Mouse (Mus musculus): ENCODE data around the gene Spink4. TPM values are rescaled to one million over a fixed set of nuclear protein-coding genes. Genes with fewer than 3 reads are reported as not detected.

The Spink4 gene
- polyA plus RNA-seq, 1 experiment from 2014 or later: not detected

DNA sequence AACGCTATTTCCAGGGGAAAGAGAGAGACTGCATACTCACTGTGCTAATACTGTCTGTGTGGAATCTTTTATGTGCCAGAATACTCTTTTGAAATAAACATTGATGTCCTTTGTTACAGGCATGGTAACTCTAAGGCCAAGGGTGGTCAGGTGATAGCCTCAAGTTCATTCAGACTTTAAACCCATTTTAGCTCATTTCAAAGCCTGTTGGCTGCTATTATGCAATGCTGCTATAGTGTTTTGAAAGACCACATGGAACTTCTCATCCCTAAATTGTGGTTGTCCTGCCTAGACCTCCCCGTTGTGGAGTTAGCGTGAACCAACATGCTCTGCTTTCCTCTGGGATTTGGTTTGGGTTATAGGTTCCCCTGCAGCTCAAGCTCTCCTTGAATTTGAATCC lies 55.8 kb downstream of the Spink4 start:
- H3K4me1 ChIP-seq (ENCODE audit: control insufficient read depth, insufficient read depth, low read length): peaks cover 7% of the 10 kb centered on the region; the same call in 1 of the 2 replicates
- H3K9me3 ChIP-seq (ENCODE audit: control insufficient read depth, low read length): no peaks in the 10 kb centered on the region
- ATAC-seq (ENCODE audit: low read depth): no peak
- DNase-seq (ENCODE audit: low spot score): no peak
- peaks cover 51% of the 10 kb centered on the region for H3K36me3 ChIP-seq (ENCODE audit: control insufficient read depth, insufficient read depth, low read length)
- 93% methylated on average over 3 of the region's 3 CpGs for WGBS
- H3K4me3 ChIP-seq (ENCODE audit: low read depth, low read length): no peak overlapping the region
- no peak overlapping the region for H3K27ac ChIP-seq (replicated peaks; ENCODE audit: low read depth, low read length)
- no peak overlapping the region for H3K4me2 ChIP-seq (ENCODE audit: low read depth, low read length)
- no peaks in the 10 kb centered on the region for H3K27me3 ChIP-seq (replicated peaks; ENCODE audit: control insufficient read depth, insufficient read depth, low read length)
- H3K9ac ChIP-seq (ENCODE audit: low read depth, low read length): no peak overlapping the region

DNA sequence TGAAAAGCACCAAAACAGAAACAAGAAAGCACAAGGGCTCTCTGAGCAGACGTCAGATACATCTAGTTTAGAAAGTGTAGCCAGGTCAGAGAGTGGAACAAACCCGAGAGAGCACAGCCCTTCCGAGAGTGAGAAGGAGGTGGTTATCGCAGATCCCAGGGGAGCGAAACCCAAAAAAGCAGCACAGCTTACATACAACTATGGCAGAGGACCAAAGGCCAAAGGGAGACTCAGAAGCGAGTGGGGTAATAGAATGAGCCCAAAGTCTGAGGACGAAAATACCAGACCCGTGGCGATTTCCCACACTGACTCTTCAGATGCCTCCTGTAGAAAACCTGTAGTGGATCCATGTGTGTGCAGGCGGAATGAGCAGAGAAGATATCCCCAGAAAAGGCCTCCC lies 56.8 kb downstream of the Spink4 start:
- H3K4me3 ChIP-seq (ENCODE audit: low read depth, low read length): no peak overlapping the region
- H3K27ac ChIP-seq (replicated peaks; ENCODE audit: low read depth, low read length): no peak overlapping the region
- no peak for DNase-seq (ENCODE audit: low spot score)
- H3K9me3 ChIP-seq (ENCODE audit: control insufficient read depth, low read length): no peaks in the 10 kb centered on the region
- H3K4me2 ChIP-seq (ENCODE audit: low read depth, low read length): no peak overlapping the region
- H3K9ac ChIP-seq (ENCODE audit: low read depth, low read length): no peak overlapping the region
- WGBS: 91% methylated on average over 10 of the region's 10 CpGs
- no peak for ATAC-seq (ENCODE audit: low read depth)
- peaks cover 7% of the 10 kb centered on the region; the same call in 1 of the 2 replicates for H3K4me1 ChIP-seq (ENCODE audit: control insufficient read depth, insufficient read depth, low read length)
- H3K27me3 ChIP-seq (replicated peaks; ENCODE audit: control insufficient read depth, insufficient read depth, low read length): no peaks in the 10 kb centered on the region
- H3K36me3 ChIP-seq (ENCODE audit: control insufficient read depth, insufficient read depth, low read length): peaks cover 61% of the 10 kb centered on the region

DNA sequence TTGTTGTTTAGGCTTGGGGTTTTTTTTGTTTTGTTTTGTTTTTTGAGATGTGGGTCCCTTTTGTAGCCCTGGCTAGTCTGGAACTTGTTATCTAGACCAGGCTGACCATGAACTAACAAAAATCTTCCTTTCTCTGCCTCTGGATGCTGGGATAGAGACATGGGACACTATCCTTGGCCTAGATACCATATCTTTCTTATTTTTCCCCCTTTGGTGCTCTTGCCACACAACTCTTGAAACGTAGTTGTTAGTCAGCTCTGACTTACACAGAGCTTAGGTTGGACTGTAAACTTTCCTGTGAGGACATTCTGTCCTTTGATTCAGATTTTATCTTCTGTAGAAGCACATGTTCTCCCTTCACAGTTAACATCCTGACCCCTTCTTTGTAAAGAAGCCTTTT lies 59.6 kb downstream of the Spink4 start:
- no peak overlapping the region for H3K4me2 ChIP-seq (ENCODE audit: low read depth, low read length)
- no peak overlapping the region for H3K4me3 ChIP-seq (ENCODE audit: low read depth, low read length)
- DNase-seq (ENCODE audit: low spot score) (no peak), ATAC-seq (ENCODE audit: low read depth) (no peak)
- no peak overlapping the region for H3K9ac ChIP-seq (ENCODE audit: low read depth, low read length)
- H3K36me3 ChIP-seq (ENCODE audit: control insufficient read depth, insufficient read depth, low read length): peaks cover 84% of the 10 kb centered on the region
- 89% methylated on average over 1 of the region's 1 CpGs for WGBS
- no peaks in the 10 kb centered on the region for H3K27me3 ChIP-seq (replicated peaks; ENCODE audit: control insufficient read depth, insufficient read depth, low read length)
- H3K27ac ChIP-seq (replicated peaks; ENCODE audit: low read depth, low read length): no peak overlapping the region
- no peaks in the 10 kb centered on the region for H3K4me1 ChIP-seq (ENCODE audit: control insufficient read depth, insufficient read depth, low read length)
- H3K9me3 ChIP-seq (ENCODE audit: control insufficient read depth, low read length): no peaks in the 10 kb centered on the region

Other genes starting within 250 kb of the Spink4 start
- 26.2 and 28.5 TPM in 2 replicates for gene Aptx, start 216.9 kb upstream of the Spink4 start, polyA plus RNA-seq (2014; fragmentation: Nextera tagmentation; extraction: Ambion mirVana)
- gene Dnaja1, start 197.9 kb upstream of the Spink4 start, polyA plus RNA-seq (2014; fragmentation: Nextera tagmentation; extraction: Ambion mirVana): 379 and 406 TPM in 2 replicates
- gene Smu1, start 162.1 kb upstream of the Spink4 start, polyA plus RNA-seq (2014; fragmentation: Nextera tagmentation; extraction: Ambion mirVana): 126 and 136 TPM in 2 replicates
- gene B4galt1, start 66.0 kb upstream of the Spink4 start, polyA plus RNA-seq (2014; fragmentation: Nextera tagmentation; extraction: Ambion mirVana): 66.8 and 68.3 TPM in 2 replicates
- gene Bag1, start 28.2 kb downstream of the Spink4 start, polyA plus RNA-seq (2014; fragmentation: Nextera tagmentation; extraction: Ambion mirVana): 232 and 240 TPM in 2 replicates
- 103 TPM in 2 replicates for gene Chmp5, start 28.4 kb downstream of the Spink4 start, polyA plus RNA-seq (2014; fragmentation: Nextera tagmentation; extraction: Ambion mirVana)
- gene Nfx1, start 50.9 kb downstream of the Spink4 start, polyA plus RNA-seq (2014; fragmentation: Nextera tagmentation; extraction: Ambion mirVana): 78.4 and 85.0 TPM in 2 replicates
- gene Aqp7, start 128.1 kb downstream of the Spink4 start, polyA plus RNA-seq (2014; fragmentation: Nextera tagmentation; extraction: Ambion mirVana): 0.18 and 0.74 TPM in 2 replicates
- 18.4 and 20.4 TPM in 2 replicates for gene Aqp3, start 178.1 kb downstream of the Spink4 start, polyA plus RNA-seq (2014; fragmentation: Nextera tagmentation; extraction: Ambion mirVana)
- 24.9 and 29.4 TPM in 2 replicates for gene Nol6, start 204.4 kb downstream of the Spink4 start, polyA plus RNA-seq (2014; fragmentation: Nextera tagmentation; extraction: Ambion mirVana)
- gene Ube2r2, start 215.7 kb downstream of the Spink4 start, polyA plus RNA-seq (2014; fragmentation: Nextera tagmentation; extraction: Ambion mirVana): 83.7 and 90.7 TPM in 2 replicates